Mouse (Mus musculus) neural tube, embryonic 12.5 days (tissue): ENCODE results near the gene Ucn3. TPM values are rescaled to one million over a fixed set of nuclear protein-coding genes. Genes with fewer than 3 reads are reported as not detected.

Source experiments
- microRNA-seq: library from miRNA; unstranded; fragments of <30 nt; microRNA quantifications from one replicate; pipeline ENCODE4, GENCODE M21; 2017
- polyA plus RNA-seq: library from polyadenylated mRNA; unstranded; fragments of >200 nt; fragmentation: Nextera tagmentation; extraction: Ambion mirVana; gene quantifications from 2 replicates; pipeline ENCODE4 v1.2.1, GENCODE M21; 2016

The Ucn3 gene
- polyA plus RNA-seq, 1 experiment from 2014 or later, result not detected

Small RNA genes within 50 kb of the gene (microRNA-seq; reads per million reads assigned to microRNA genes)
- not detected for gene Gm22460

Other genes starting within 250 kb of the Ucn3 start
- gene Calml3, start 141.0 kb downstream of the Ucn3 start, polyA plus RNA-seq, result 0.18 TPM in 1 of 2 replicates, not detected in the other
- gene Calm4, start 107.6 kb downstream of the Ucn3 start, polyA plus RNA-seq, result not detected in 2 replicates
- not detected in 2 replicates for gene Calm5, start 91.2 kb downstream of the Ucn3 start, polyA plus RNA-seq
- gene Net1, start 27.1 kb downstream of the Ucn3 start, polyA plus RNA-seq, result 37.6 and 38.4 TPM in 2 replicates
- not detected in 2 replicates for gene Tubal3, start 27.1 kb downstream of the Ucn3 start, polyA plus RNA-seq
- 0.36 and 0.68 TPM in 2 replicates for gene Akr1c14, start 103.7 kb upstream of the Ucn3 start, polyA plus RNA-seq
- not detected in 2 replicates for gene Akr1c18, start 205.3 kb upstream of the Ucn3 start, polyA plus RNA-seq
- 2.8 TPM in 2 replicates for gene Akr1c13, start 245.8 kb upstream of the Ucn3 start, polyA plus RNA-seq